Mouse (Mus musculus) CH12.LX (cell line): ENCODE measurements around the gene Nemp2.

Experiments
- CHD1 ChIP-seq: IDR thresholded peaks from 2 replicates; pipeline ENCODE4 v1.6.1; 2012; ENCODE audit warnings: low read depth, low read length, improper control_type of control experiment, inconsistent platforms
- CHD2 ChIP-seq: IDR thresholded peaks from 2 replicates; pipeline ENCODE4 v1.6.1; 2011; ENCODE audit warnings: low read length, improper control_type of control experiment
- CTCF ChIP-seq, 2 experiments: IDR thresholded peaks in 1 of 2; conservative IDR thresholded peaks in 1 of 2; 2 replicates each; pipeline ENCODE4 v1.5.1; 2011 to 2012; ENCODE audit warnings: low read depth in 2 of 2, low read length in 2 of 2, improper control_type of control experiment in 1 of 2, inconsistent platforms in 1 of 2, mild to moderate bottlenecking in 1 of 2, moderate library complexity in 1 of 2
- E2F4 ChIP-seq: IDR thresholded peaks from 2 replicates; pipeline ENCODE4 v1.6.1; 2011; ENCODE audit warnings: low read depth, low read length, improper control_type of control experiment; ENCODE audit not compliant: insufficient replicate concordance
- GABPA ChIP-seq: IDR thresholded peaks from 2 replicates; pipeline ENCODE4 v1.6.1; 2012; ENCODE audit warnings: low read depth, low read length, improper control_type of control experiment, inconsistent platforms; ENCODE audit not compliant: insufficient replicate concordance
- KAT2A ChIP-seq: IDR thresholded peaks from 2 replicates; pipeline ENCODE4 v1.6.1; 2012; ENCODE audit warnings: low read length, improper control_type of control experiment, inconsistent platforms; ENCODE audit not compliant: insufficient replicate concordance
- MXI1 ChIP-seq: IDR thresholded peaks from 2 replicates; pipeline ENCODE4 v1.6.1; 2011; ENCODE audit warnings: mild to moderate bottlenecking, low read depth, low read length, improper control_type of control experiment
- NRF1 ChIP-seq: IDR thresholded peaks from 2 replicates; pipeline ENCODE4 v1.6.1; 2014; ENCODE audit warnings: low read depth, mild to moderate bottlenecking, inconsistent platforms, low read length, improper control_type of control experiment, moderate library complexity
- POLR2A ChIP-seq: IDR thresholded peaks from 2 replicates; pipeline ENCODE4 v1.6.1; 2011; ENCODE audit warnings: low read depth, mild to moderate bottlenecking, improper control_type of control experiment, low read length
- POLR2AphosphoS2 ChIP-seq: IDR thresholded peaks from 2 replicates; pipeline ENCODE4 v1.6.1; 2011; ENCODE audit warnings: low read depth, low read length, improper control_type of control experiment
- RAD21 ChIP-seq: IDR thresholded peaks from 2 replicates; pipeline ENCODE4 v1.6.1; 2011; ENCODE audit warnings: low read depth, mild to moderate bottlenecking, low read length, improper control_type of control experiment, moderate library complexity
- USF2 ChIP-seq: conservative IDR thresholded peaks from 2 replicates; pipeline ENCODE4 v1.6.1; 2011; ENCODE audit warnings: low read depth, low read length, improper control_type of control experiment
- ZC3H11A ChIP-seq: IDR thresholded peaks from 2 replicates; pipeline ENCODE4 v1.6.1; 2012; ENCODE audit warnings: low read depth, mild to moderate bottlenecking, inconsistent platforms, low read length, improper control_type of control experiment
- ZNF384 ChIP-seq: IDR thresholded peaks from 2 replicates; pipeline ENCODE4 v1.6.1; 2012; ENCODE audit warnings: low read depth, low read length, improper control_type of control experiment, inconsistent platforms

- TF ChIP-seq NRF1 (no peak), POLR2AphosphoS2 (no peak), E2F4 (no peak), ZC3H11A (no peak), CTCF (conservative IDR thresholded peaks at IDR 0.05 in 1 of 2, IDR thresholded peaks at IDR 0.05 in 1 of 2; ENCODE audit: low read depth in 2 of 2, low read length in 2 of 2) (no peak), GABPA (no peak), ZNF384 (no peak), POLR2A (no peak), MXI1 (no peak), KAT2A (no peak), CHD1 (no peak), USF2 (no peak), RAD21 (no peak), CHD2 (no peak)
Measured at GRCm38 (mm10) chr1:52620442-52620841, 10.1 kb upstream of the Nemp2 start.
